Mouse (Mus musculus) heart, adult 9 months (tissue): ENCODE measurements at regions not wholly inside any gene's neighbourhood (a gene's known extent, or its start where the extent isn't known, plus 50 kb on each side); places are given as distances from the start of the nearest gene placed in this dataset.

Experiments
- DNase-seq, 2 experiments: peaks; one replicate each; pipeline ENCODE4 v3.0.0; 2022; ENCODE audit warnings: low spot score in 2 of 2

- DNase-seq, result no peak
These were observed 567.3 kb downstream of the Cntn3 start for GRCm38 (mm10) chr6:102005627-102006026.

DNA sequence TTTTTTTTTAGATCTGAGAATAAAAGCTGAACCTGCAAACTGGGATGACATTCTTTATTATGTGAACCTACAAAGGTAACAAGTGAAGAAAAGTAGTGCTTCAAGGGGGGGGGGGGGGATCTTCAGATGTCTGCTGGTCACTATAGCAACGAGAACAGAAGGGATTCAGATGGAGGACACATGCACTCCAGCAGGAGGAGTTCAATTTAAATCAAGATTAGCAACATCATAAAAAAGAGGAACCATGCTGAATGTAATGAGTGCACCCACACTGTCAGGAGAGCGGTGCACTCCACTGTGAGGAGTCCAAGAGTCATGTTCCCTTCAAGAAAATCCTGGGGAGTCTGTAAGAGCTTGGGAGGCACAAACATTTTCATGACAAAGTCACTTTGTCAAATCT is 574.7 kb downstream of the Cntn3 start:
- no peak for DNase-seq

DNA sequence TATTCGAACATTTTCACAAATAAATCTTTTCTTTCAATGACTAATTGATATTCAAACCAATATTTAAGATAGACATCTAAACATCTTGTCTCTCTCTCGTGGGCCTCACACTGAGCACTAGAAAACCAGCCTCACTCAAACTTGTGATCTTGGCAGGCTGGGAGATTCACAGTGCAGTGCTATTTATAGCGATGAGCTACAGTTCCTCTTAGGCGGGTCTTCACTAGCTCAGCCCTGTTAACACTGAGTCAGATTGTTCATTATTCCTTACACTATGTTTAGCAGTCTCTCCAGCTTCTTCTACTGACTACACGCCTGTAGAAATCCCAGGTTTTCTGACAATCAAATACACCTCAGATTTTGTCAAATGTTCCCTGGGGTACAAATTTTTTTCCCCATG is 575.3 kb downstream of the Cntn3 start:
- DNase-seq, result peak in 1 of 2 experiments; percentile 8

- DNase-seq, result no peak
These were observed 580.1 kb downstream of the Cntn3 start for GRCm38 (mm10) chr6:101992815-101993214.

- DNase-seq, result no peak
These were observed 591.2 kb downstream of the Cntn3 start for GRCm38 (mm10) chr6:101981656-101982055.

DNA sequence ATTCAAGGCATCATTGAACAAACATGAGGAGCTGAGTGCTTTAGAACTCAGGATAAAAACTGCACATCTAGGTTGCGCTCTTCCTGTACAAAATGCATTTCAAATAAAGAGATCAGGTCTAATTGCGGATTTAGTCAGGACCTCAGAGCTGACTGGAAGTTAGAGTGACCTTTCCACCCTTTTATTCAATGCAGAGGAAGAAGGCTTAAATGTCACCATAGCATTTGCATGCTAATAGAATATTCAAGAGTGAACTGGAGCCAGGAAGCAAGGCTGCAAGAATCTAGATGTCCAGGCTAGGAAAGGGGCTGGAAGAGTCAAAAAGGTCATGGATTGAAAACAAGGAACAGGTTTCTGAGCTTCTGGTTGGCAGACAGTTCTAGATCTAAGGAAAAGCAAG is 593.7 kb downstream of the Cntn3 start:
- DNase-seq, result no peak

DNA sequence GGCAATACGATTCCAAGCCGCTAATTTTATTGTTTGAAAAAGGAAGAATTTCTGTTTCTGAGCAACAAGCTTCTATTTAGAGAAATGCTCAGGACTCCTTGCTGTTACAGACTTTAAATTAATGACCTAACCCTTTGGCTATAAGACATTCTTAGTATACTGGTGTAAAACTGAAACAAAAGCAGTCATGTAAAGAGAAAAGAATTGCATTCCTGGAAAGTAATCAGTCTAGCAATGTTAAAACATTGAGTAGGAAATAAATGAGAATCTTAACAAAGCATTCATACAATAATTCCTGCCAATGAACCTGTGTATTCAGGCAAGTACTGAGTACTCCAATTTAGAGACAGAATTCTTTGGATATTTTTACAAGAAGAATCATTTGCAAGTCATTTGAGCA is 587.2 kb upstream of the Pdzrn3 start:
- DNase-seq, result no peak

DNA sequence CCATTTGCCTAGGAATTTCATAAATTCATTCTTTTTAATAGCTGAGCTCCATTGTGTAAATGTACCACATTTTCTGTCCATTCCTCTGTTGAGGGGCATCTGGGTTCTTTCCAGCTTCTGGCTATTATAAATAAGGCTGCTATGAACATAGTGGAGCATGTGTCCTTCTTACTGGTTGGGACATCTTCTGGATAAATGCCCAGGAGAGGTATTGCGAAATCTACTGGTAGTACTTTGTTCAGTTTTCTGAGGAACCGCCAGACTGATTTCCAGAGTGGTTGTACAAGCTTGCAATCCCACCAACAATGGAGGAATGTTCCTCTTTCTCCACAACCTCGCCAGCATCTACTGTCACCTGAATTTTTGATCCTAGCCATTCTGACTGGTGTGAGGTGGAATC is 583.8 kb upstream of the Pdzrn3 start:
- peak in 1 of 2 experiments; percentile 30 for DNase-seq

- DNase-seq, result no peak
These were observed 572.0 kb upstream of the Pdzrn3 start for GRCm38 (mm10) chr6:101949681-101950080.

- no peak for DNase-seq
These were observed 571.3 kb upstream of the Pdzrn3 start for GRCm38 (mm10) chr6:101948950-101949349.

- DNase-seq, result no peak
These were observed 562.7 kb upstream of the Pdzrn3 start for GRCm38 (mm10) chr6:101940266-101940866.

GRCm38 (mm10) chr6:101938393-101938985 is 560.8 kb upstream of the Pdzrn3 start:
- no peak for DNase-seq

GRCm38 (mm10) chr6:101937467-101938392 is 560.0 kb upstream of the Pdzrn3 start:
- no peak for DNase-seq

DNA sequence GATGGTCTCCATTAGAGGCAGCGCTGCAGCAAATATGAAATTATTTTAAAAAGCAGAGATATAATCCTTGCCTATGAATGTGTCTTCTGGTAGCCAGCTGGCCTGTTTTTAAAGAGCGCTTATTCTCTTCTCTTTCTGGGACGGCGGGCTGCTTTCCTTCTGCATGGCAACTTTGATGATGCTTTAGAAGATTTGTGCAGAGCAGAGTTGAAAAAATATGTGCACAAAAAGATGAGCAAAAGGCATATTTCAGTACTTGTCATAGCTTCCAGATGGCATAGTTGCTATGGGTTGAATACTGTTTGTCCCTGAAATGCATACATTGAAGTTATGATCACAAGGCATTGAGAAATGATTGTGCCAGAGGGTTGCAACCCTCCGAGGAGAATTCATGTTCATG is 554.1 kb upstream of the Pdzrn3 start:
- no peak for DNase-seq

- no peak for DNase-seq
These were observed 544.0 kb upstream of the Pdzrn3 start for GRCm38 (mm10) chr6:101921686-101922085.

GRCm38 (mm10) chr6:101921186-101921585 is 543.5 kb upstream of the Pdzrn3 start:
- no peak for DNase-seq

DNA sequence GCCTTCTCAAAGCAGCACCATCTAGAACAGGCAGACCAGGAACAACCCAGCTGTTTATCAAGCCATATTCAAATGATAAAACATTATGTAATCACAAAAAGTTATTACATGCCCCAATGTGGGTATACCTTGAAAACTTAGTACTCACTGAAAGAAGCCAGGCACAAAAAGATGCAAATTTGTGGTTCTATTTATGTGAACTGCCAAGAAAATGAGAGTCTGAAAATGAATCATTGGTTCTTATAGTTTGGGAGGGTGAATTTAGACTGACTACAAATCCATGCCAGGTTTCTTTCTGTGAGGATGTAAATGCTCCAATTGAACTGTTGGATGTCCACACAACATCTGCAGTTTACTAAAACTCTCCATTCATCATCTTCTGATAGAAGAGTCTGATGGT is 541.2 kb upstream of the Pdzrn3 start:
- DNase-seq, result no peak

DNA sequence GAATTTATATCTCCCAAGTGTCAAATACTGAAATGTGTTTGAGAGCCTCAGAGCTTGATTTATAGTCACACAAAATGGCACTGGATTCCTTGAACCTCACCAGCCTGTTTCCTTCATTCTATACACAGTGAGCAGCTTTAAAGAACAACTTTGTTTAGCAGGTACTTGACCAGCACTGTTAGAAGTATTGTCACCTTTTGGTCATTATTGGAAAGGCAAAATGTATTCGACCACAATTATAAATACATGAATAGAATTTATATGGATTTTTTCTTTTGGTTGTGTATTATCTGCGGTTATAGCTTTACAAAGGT is 527.3 kb upstream of the Pdzrn3 start:
- no peak for DNase-seq

- DNase-seq, result no peak
These were observed 526.7 kb upstream of the Pdzrn3 start for GRCm38 (mm10) chr6:101904234-101905028.

- no peak for DNase-seq
These were observed 524.6 kb upstream of the Pdzrn3 start for GRCm38 (mm10) chr6:101902276-101902675.

DNA sequence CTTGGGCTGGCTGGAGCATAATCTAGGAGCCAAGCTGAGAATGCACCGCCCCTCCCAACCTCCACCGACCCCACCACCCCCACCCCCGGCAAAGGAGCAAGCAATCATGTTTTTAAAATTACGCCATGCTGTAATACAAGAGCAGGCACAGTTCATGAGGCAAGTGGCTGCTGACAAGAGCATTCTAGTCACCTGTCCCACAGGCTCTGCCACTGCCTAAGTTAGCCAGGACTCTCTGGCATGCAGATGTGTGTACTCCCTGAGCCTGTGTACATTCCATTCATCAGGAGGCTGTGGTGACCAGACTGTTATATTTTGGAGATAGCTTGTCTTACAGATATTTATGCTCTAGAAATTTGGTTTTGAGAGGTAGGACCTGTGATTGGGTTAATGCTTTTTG is 520.8 kb upstream of the Pdzrn3 start:
- no peak for DNase-seq

DNA sequence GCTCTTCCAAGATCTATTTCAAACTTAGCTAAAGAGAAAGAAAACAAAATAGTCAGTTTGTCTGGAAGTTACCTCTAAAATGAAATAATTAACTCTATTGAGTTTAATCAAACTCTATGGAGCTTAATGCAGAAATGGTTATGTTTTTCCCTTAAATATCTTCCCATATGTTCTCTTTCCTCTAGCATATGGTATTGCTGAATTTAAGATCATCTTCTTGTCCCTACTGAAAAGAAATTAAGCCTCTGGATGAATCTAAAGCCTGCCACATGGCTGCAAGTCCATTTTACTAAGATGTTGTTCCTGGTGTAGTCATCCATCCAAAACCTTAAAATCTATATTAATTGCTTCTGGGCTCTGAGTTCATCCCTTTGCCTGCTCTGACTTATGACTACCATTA is 513.0 kb upstream of the Pdzrn3 start:
- no peak for DNase-seq
